Mouse (Mus musculus) heart, adult 18-20 months (tissue): ENCODE data around the gene Chst4. TPM values are rescaled to one million over a fixed set of nuclear protein-coding genes. Genes with fewer than 3 reads are reported as not detected.

Experiments
- DNase-seq, 2 experiments: peaks; one replicate each; pipeline ENCODE4 v3.0.0; 2021 to 2022; ENCODE audit warnings: mixed read lengths in 1 of 2
- long read RNA-seq, 2 experiments: library from polyadenylated mRNA; stranded (forward); transcript quantifications; one replicate each; pipeline ENCODE4 v2.0.0; 2021
- total RNA-seq, 2 experiments: library from RNA; stranded (reverse); gene quantifications; 2 replicates each; pipeline ENCODE4 v1.2.3; 2021

Gene Chst4
- 1 to 10 TPM; 1.7 to 5.4 TPM for total RNA-seq
- long read RNA-seq, experiment 1, partial matches to known transcripts, result 0 of 1 reads
- long read RNA-seq, experiment 1, other reads (novel, unspliced or antisense), result 0 of 1 reads
- long read RNA-seq, experiment 2, result 0 reads

DNA sequence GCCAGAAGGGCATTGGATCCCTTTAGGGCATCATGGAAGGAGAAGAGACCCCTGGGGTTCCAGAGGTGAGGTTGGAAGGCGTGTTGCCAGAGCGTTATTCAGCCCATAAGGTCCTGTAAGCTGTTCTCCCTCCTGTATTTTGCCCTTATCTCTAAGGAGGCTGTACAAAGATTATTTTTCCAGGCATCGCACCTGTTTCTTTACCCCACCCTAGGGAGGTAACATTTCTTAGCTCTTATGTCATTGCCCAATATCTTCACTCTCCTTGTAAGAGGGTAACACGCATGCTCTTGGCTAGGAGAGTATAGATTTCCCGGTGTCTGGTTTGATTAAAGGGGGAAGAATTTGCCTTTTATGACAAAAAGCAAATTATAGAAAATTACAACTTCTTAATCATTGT, at the start of gene Chst4:
Gene Chst4 (minus strand): TSS at position 82 of the 400 bp plus-strand sequence.
- DNase-seq, result no peak

DNA sequence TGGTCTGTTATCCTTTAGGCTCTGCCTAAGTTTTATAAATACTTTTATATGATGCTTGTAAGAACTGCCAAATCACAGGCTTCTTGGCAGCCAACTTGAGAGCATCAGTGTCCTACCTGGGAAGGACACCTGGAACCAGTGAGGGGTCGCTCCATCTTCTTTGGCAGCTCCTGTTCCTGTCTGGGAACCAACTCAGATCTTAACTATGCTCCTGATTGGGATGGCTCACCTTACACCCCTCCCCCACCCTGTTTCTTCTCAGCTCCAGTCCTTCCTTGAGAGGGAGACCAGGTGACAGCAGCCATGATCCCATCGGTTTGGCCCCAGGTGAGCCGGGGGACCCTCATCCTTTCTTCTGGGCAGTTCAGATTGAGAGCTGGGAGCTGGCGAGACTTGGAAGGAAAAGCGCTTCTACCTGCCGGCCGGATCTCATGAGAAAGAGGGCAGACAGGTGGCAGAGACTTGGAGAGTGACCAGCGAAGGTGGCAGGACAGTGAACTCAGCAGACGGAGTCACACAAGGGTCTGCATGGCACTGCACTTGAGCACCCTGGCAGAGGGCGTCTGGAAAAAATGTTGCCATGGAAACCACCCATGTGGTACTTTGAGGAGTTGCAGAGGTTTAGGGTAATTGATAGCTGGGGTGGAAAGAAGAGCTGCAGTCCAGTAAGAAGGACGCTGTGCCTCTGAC, 43.0 kb upstream of the Chst4 start:
- DNase-seq, result no peak

DNA sequence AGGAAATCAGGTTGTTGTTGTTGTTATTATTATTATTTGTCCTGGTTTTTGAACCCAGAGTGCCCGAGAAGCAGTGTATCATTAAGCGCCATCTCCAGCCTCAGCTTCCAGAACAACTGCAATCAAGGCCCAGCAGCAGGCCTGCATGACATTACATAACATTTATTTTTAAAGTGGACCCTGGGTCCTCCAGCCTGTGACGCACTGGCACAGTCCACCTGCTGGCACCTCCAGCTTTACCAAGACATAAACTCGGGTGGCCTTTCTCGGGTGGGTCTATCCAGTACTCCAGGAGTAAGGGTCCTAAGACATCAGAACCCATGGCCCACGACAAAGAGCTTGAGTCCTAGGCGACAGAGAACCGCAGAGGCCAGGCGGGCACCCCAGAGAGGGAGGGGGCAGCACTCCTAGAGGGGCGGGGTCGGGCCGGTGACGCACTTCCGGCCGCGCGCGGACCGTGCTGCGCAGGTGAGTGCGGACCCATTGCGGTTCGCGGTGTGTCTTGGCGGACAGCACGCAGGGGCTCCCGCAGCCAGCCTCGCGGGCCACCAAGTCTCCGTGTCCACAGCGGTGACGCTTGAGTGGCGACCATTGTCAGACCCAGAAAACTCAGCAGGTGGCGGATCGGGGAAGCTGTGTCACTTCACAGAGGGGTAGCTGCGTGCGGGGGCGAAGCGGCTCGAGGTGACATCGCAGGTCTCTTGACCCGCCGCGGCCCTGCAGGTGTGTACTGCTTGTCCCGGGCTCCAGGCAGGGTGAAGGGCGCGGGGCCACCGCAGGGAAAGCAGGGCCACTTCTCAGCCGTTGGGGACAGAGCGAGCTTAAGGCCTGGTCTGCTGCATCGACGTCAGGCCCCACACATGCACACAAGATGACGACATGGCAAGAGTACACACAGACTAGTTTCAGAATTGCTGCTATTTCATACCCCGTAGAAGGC, 40.0 kb upstream of the Chst4 start, which contains the start of gene Zfp612:
Gene Zfp612 (plus strand): TSS at position 465 of the 940 bp plus-strand sequence.
- peak; percentile 48 to 57 for DNase-seq

DNA sequence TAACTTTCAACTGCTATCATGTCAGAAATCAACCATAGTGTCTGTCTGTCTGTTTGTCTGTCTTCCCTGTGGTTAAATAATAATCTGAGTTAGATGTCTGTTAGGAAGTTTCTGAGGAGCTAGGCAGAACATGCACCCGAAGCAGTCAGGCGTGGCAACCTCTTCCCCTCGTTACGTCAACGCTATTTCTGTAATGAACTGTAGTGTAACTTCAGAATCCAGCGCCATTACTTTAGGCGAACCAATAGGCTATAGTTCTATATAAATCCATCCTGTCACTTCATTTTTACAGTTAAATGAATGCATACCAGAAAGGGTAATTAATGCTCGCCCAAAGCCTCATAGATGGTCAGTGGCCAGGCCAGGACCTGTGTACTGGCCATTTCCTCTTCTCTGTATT, 35.0 kb upstream of the Chst4 start:
- DNase-seq, result no peak

DNA sequence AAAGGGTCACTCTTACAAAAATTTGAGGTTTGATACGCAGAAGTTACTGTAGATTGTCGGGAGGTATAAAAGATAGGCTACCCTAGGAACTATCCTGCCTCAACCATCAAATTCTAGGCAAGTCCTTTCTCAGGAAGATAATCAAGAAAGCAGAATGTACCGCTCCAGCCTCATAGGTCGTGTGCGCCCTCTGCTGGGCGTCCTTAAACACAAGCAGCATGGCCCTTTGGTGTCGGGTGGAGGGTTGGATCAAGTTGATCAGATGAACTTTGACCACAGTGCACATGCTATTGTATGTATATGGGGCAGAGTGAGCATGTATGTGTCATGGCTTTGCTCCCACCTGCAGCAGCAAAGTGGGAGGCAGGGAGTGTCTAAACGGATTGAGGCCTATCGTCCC, 32.1 kb upstream of the Chst4 start:
- peak; percentile 24 to 72 for DNase-seq

DNA sequence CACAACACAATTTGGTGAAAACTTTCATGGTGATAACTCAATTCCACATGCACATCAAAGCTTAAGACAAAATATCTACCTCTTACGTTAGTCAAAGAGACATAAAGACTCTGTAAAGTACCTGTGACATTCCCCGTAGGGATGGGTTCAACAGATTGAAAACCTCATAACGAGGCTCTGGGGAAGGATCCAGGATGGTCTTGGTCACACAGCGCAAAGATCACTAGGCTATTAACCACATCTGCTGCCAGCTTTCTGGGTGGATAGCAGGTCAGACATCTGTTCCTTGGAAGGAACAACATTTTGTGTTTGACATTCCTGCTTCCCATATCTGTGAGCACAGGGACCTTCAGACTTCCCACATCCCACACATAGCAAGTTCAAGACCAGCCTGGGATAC, 30.2 kb upstream of the Chst4 start:
- no peak for DNase-seq

DNA sequence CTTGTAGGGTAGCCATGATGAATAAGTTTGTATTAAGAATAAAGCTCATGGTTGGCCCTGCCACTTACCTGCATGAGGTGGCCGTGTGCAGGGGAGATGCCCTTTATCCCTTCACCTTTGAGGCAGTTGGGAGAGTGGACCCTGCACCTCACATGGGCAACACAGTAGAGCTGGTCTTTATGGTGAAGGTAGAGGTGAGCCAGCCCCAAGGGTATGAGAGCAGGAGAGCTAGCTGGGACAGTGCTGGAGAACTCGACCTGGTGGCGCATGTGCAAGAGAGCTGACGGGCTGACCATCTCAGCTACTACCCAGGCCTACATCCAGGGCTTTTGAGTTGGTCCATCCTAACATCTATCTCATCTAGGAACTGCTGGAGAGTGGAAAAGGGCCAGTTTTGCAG, 26.1 kb upstream of the Chst4 start:
- DNase-seq, result no peak

DNA sequence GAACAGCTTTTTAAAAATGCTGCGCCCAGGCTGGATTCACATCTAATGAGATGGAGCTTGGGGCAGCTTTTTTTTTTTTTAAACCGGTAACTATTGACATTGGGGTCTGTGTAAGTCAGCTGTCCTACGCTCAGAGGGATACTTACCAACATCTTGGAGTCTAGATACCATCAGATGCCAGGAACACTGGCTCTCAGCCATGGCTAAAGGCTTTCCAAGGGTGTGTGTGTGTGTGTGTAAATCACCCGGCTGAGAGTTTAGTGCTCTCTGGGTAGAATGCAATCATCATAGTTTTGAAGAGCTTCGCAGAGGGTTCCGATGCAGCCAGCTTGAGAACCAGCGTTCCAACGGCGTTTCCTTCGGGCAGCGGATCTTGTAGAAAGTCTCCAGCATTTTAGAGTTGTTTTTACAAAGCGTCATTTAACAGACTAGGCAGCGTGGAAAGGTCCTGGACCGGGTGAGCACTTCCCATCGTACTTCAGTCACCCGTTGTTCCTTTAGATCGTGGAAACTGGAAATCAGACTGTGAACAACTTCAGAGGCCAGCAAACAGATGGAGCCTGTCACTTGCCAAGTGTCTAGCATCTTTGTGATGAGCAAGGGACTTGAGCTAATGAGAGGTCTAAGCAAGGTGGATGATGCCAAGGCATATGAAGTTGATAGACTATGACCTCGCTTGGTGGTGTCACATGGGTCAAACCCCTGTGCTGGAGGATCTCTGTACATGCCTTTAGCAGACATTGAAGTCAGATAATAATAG, 25.2 kb upstream of the Chst4 start:
- no peak for DNase-seq

DNA sequence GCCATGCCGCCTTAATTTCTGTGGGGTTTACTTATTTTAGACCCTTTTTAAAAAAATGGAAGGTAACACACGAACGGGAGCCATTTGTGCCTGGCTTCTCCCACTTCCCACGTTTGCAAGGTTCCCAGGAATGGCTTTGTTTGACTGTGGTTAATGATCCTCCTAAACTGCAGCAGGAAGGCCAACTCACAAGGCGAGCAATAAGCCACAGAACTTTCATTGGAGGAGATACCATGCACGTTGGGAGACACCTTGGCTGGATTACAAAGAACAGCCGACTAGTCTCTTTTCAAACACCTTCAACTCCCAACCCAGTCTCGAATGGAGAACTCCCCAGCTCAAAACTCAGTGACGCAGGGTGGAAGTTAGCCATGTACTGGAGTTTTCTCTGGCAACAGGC, 24.6 kb upstream of the Chst4 start:
- no peak for DNase-seq

DNA sequence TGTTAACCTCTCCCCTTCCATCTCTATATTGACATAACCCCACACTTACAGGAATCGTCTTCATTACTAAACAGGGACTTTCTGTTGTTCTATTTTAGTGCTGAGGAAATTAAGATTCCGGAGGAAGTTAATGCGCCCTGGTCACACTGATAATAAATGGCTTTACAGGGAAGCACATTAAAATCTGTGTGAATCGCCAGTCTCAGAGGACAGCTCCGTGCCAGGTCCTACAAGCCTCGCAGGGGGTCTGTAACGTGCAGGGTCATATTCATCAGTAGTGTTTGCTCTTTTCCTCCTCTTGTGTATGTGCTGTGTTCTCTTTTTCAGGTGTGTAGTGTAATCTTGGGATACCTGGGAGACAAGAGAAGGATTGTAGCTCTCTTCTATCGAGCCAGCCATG, 18.7 kb upstream of the Chst4 start:
- no peak for DNase-seq

DNA sequence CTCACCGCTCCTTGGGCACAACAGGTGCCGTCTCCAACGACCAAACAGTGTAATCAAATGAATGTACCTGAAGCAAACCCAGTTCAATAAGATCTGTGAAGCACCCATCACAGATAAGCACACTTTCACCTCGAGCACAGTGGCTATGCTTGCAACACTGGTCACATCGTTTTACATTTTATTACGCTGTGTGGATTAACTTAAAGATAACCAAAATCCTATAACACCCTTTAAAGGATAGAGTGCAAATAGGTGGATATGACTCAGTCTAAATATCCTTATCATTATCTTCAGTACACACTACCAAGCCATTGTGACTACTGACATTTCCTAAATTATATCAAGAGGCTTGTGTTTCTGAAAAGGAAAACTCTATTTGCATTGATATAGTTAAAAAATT, 11.7 kb upstream of the Chst4 start:
- no peak for DNase-seq

DNA sequence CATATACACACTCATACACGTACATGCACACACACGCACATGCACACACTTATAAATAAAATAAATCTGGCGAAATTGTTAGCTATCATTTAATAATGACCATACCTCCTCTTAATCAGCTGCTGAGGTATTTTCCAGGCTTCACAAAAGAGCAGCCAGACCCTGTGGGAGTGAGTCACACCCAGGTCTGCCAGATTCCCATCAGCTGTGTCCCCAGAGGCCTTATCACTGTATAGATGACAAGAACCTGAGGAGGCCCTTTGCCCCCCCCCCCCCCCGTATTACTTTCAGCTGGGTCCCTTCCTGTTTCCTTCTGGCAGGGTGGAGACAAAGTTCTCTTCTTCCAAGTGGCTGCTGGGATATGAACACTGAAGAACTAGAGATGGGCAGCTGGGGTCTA, 969 bp upstream of the Chst4 start:
- DNase-seq, result no peak

DNA sequence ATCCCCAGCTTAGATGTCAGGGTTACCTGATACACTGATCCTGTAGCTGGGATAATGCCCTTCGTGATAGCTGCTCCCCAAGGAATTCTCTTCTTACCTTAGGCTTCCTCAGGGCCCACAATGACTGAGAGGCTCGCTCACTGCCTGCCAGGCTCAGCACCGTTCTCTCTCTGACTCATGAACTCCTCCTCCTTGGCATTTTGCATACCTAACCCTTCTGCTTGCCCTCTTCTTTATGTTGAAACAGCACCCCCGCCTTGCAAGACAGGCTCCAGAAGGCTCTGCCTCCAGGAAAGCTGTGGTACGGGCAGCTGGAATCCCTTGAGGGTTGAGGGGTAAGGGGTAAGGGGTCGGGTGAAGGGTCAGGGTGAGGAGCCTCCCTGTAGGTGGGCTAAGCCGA, 324 bp downstream of the Chst4 start:
- DNase-seq, result no peak

DNA sequence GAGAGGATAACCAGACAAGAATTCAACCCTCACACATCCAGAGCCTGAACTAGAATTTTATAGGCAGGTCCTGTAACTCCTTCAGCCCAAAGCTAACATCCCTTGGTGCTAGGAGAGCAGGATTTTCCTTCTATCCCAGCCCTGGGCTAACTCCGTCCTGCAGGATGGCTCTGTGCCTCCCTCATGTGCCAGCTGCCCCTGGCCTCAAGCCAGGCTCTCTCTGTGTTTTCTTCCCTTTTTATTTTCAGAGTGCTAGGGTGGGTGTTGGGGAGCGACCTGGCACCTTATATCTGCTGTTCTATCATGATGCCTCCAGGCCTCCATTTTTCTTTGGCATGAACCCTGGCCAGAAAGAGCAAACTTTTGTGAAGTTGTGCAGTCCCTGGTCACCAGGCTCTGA, 3.4 kb downstream of the Chst4 start:
- DNase-seq, result no peak

DNA sequence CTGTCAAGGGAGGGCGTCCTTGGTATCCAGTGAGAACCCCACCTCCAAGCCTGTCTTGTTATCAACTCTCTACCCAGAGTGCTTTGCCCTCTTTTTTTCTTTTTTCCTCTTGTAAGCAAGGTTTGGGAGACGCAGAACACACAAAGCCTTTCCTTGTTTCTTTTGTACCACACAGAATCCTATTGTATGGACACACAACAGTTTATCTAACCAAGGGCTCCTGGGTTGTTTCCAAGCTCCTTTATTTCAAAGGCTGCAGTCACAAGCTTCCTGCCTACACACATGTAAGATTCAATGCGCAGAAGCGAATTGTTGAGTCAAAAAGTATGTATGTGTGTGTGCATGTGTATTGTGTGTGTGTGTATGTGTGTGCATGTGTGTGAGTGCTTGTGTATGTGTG, 5.2 kb downstream of the Chst4 start:
- DNase-seq, result no peak

DNA sequence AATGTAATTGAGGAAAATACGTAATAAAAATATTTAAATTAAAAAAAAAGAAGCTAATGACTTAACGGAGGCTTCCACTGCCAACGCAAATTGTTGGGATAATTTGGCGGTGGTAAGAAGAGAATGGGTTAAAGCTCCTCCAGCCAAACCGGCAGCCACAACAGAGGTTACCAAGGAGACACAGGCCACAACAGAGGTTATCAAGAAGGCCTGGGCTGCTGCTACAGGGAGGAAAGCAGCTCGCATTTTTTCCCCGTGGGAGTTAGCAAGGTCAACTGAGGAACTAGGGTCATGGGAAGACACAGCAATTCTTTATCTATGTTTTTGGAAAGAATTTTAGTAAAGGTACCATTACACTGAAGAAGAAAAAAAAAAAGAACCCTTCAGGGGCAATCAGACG, 5.8 kb downstream of the Chst4 start:
- peak in 1 of 2 experiments; percentile 18 for DNase-seq

DNA sequence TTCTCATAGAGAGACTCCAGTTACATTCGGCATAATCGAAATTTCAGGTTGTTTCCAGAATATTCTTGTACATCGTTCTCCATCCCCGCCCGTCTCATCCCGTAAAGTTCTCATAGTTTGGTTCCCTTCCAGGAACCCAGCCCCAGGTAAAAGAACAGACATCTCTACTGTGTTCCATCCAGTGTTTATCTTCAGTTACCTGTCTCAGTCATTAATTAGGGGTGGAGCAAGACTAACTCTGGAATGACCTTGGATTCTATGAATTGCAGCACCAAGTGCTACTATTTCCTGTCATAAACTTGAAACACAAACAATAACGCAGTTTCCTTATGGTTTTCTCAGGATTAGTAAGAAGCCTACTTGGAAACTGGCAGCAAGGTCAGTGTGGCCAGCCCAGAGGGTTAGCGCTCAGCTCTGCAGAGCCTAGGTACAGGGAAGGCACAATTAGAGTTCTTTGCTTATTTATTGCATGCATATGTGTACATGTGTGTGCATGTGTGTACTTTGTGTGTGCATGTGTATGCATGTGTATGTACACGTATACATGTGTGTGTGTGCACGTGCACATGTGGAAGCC, 16.7 kb downstream of the Chst4 start:
- no peak for DNase-seq

DNA sequence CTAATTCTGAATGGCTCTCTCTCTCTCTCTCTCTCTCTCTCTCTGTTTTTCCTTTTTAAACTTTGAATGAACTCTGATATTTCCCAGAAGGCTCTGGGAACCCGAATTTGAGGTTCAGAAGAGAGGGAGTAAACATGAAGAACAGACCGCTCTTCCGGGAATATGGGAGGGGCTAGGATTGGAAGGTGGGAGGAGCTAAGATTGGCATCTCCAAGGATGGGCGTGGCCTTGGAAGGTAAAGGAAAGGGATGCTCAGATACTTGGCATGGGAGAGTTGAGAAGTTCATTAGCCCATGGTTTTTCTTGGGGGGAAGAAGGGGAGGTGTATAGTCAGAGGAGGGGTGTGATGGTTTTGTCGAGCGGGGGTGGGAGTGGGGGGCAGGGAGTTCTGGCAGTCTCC, 17.5 kb downstream of the Chst4 start:
- peak in 1 of 2 experiments; percentile 14 for DNase-seq

DNA sequence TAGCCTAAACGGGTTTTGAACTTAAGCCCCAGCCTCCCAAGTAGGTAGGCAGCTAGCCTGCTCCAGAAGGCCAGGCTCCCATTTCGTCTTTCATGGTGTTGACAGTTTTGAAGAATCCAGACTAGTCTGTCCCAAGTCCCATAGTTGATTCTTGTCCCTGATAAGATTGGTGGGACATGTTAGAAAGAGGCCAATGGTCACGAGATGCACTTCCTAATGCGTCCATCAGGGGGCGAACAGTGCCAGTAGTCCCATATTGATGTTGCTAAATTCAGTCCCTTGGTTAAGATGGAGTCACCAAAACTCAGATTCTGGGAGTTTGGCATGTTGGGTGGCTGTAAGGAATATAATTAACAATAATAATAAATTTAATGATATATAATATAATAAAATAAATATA, 28.7 kb downstream of the Chst4 start:
- DNase-seq, result peak in 1 of 2 experiments; percentile 57

DNA sequence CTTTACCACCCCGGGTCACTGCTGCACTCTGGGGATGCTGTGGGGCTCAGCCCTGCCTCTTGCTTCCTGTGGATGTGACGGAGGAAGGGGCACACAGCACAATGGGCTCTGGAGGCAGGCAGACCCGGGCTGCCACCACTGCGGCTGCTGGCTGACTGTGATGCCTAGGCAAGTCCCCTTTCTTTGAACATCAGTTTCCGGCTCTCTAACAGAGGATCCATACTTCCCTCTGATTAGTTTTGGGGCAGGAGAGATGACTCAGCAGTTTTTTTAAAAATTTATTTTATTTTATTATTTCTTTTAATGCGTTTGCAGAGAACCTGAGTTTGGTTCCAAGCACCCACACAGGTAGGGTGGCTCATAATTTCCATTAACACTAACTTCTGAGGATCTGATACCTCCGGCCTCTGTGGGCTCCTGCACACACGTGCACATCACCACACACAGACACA, 30.5 kb downstream of the Chst4 start:
- no peak for DNase-seq

DNA sequence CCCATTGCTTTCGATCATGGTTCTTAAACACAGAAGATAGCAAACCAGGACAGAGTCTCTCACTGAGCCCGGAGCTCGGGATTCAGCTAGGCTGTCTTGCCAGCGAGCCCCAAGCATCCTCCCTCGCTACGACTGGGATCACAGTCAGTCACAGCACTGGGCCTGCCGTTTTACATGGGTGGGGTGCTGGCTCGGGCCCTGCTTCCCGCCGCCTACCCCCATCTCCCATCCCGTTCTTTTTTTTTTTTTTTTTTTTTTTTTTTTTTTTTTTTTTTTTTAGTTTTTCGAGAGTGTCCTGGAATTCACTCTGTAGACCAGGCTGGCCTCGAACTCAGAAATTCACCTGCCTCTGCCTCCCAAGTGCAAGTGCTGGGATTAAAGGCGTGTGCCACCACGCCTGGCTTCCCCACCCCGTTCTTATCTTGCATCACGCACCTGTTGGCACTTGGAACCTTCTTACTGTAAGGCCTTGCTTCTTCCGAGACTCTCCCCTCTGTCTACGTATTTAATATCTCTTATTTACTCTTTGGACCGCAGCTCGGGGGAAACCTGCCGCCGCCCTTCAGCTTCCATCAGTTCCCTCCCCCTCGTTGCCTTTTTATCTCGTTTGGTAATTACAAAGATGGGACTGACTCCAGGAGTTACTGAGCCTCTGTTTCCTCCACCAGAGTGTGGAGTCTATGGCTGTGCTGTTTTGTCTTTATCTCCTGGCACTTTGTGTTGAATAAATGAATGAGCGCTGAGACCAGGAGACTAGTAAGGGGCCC, 31.1 kb downstream of the Chst4 start:
- no peak for DNase-seq
